Mouse (Mus musculus) G1E (cell line): ENCODE results near the gene Rnf26.

Source experiments
- CTCF ChIP-seq: IDR thresholded peaks from 2 replicates; pipeline ENCODE4 v1.5.1; 2012; ENCODE audit warnings: low read depth, low read length, inconsistent platforms, mixed read lengths
- GATA1 ChIP-seq: IDR thresholded peaks from 2 replicates; pipeline ENCODE4 v1.6.1; 2012; ENCODE audit warnings: borderline replicate concordance, low read length, inconsistent platforms, mixed read lengths
- POLR2AphosphoS5 ChIP-seq: IDR thresholded peaks from 2 replicates; pipeline ENCODE4 v1.6.1; 2012; ENCODE audit warnings: low read depth, low read length, inconsistent platforms; ENCODE audit not compliant: insufficient replicate concordance
- TAL1 ChIP-seq: conservative IDR thresholded peaks from 2 replicates; pipeline ENCODE4 v1.6.1; 2012; ENCODE audit warnings: low read depth, low read length, inconsistent platforms, mixed read lengths

- TF ChIP-seq CTCF (no peak), TAL1 (no peak), GATA1 (no peak), POLR2AphosphoS5 (no peak)
Measured at GRCm38 (mm10) chr9:44085741-44086665, 27.3 kb downstream of the Rnf26 start.
